Mouse (Mus musculus): Measurements from ENCODE around the gene Tbcd. TPM values are rescaled to one million over a fixed set of nuclear protein-coding genes. Genes with fewer than 3 reads are reported as not detected.
"Not testable (repeated sequence)": the region's sequence is repeated elsewhere in the genome, so short reads cannot be mapped to it uniquely, and the experiment has no call there.

Tbcd gene
- total RNA-seq, 1 experiment from 2014 or later, result 17.6 TPM

- no peak for ATAC-seq (ENCODE audit: extremely low read depth, insufficient number of reproducible peaks, low FRiP score, poor library complexity, severe bottlenecking)
These were observed 189.9 kb downstream of the Tbcd start for GRCm38 (mm10) chr11:121641501-121642145.

- no peak for ATAC-seq (ENCODE audit: extremely low read depth, insufficient number of reproducible peaks, low FRiP score, poor library complexity, severe bottlenecking)
These were observed 193.6 kb downstream of the Tbcd start for GRCm38 (mm10) chr11:121645394-121645793.

DNA sequence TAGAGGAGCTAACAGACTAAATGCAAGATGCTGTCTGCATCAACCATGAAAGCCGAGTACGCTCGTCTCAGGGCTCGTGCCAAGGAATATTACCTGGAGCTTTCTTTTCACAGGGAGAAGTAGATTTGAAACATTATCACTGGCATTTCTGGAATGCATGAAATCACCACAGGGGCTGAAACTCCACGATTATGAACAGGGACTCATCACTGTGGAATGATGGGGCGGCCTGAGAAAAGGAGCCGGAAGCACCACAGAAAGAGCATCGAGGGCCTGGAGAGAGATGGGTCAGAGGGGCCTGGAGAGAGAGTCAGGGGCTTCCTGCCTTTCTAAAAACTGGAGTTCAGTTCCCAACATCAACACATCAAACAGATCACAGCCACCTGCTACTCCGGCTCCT lies 195.6 kb downstream of the Tbcd start:
- no peak for ATAC-seq (ENCODE audit: extremely low read depth, insufficient number of reproducible peaks, low FRiP score, poor library complexity, severe bottlenecking)

GRCm38 (mm10) chr11:121648166-121648565 lies 196.4 kb downstream of the Tbcd start:
- ATAC-seq (ENCODE audit: extremely low read depth, insufficient number of reproducible peaks, low FRiP score, poor library complexity, severe bottlenecking), result no peak

- ATAC-seq (ENCODE audit: extremely low read depth, insufficient number of reproducible peaks, low FRiP score, poor library complexity, severe bottlenecking), result no peak
These were observed 198.2 kb downstream of the Tbcd start for GRCm38 (mm10) chr11:121649900-121650299.

DNA sequence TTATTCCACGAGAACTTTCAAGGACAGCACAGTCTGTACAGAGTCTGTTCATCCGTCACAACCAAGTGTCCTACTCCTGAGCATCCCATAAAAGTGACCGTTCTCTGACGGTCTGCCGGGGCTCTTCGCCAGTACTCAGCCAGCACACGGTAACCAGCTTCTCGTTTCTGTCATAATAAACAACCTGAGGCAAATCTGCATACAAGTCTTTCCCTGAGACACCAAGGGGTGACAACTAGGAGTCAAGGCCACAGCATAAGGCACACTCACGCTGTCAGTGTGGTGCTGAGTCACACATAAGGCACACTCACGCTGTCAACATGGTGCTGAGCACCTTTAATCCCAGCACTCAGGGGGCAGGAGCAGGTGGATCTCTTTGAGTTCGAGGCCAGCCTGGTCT lies 198.9 kb downstream of the Tbcd start:
- no peak for ATAC-seq (ENCODE audit: extremely low read depth, insufficient number of reproducible peaks, low FRiP score, poor library complexity, severe bottlenecking)

DNA sequence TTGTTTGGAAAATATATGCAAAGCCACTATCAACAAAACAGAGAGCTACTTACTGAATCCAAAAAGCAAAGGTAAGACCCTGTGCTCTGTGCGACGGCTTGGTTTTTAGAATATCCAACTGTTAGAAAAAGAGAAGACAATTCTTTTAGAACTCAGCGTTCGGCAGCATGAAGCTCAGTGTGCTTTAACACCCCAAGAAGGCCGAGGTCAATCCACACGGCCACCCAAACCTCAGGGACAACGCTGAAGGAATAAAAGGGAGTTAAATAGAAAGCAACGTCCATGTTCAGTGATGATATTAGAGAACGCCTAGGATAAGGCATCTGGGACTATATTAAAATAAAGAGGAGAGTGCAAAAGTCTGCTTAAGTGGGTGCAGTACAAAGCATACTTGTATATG lies 199.8 kb downstream of the Tbcd start:
- no peak for ATAC-seq (ENCODE audit: extremely low read depth, insufficient number of reproducible peaks, low FRiP score, poor library complexity, severe bottlenecking)

DNA sequence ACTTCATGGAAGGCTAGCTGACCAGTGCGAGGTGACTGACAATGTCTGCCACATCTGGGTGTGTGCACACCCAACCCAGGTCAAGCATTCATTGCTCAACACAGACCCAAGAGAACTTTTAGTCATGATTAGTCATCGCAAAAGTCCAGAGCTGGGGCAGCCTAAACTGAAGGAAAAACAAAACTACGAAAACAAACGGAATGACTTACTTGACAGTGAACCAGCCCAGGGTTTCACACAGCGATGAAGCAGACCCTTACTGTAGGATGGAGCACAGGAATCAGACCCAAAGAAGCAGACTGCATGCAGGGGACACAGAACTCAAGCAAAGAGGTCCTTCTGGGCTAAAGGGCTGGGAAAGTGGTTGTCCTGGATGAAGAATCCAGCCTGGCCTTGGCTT lies 200.2 kb downstream of the Tbcd start:
- no peak for ATAC-seq (ENCODE audit: extremely low read depth, insufficient number of reproducible peaks, low FRiP score, poor library complexity, severe bottlenecking)

DNA sequence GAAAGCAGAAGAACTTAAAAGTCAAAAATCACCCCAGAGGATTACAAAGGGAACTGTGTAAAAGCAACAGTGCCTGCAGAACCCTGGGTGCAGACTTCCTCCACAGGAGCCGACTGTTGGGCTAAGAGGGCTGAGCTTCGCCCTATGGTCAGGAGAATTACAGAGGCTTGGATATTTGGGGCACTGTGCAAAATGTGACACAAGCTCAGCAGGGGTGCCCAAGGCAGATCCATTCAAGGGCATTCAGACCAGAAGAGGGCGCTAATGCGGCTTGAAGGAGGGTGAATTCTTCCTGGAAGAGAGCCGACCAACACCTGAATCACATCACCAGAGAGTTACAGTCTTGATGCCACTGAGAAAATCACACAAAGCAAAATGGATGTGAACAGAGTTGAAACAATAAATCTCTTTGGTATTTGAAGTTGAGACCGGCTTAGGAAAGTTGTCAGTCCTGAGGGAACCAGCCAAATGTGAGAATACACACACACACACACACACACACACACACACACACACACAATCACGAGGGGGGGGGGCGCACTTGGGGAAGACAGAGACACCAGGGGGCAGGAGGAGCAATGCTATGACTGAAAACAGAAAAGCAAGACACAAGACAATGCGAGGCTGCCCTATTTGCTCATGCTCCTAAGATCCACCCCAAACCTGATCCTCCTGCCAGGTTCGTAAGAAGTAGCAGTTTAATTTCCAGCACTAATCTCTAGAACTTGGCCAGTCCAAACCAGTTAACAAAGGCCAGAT lies 201.0 kb downstream of the Tbcd start:
- peak; percentile 69 for ATAC-seq (ENCODE audit: extremely low read depth, insufficient number of reproducible peaks, low FRiP score, poor library complexity, severe bottlenecking)

DNA sequence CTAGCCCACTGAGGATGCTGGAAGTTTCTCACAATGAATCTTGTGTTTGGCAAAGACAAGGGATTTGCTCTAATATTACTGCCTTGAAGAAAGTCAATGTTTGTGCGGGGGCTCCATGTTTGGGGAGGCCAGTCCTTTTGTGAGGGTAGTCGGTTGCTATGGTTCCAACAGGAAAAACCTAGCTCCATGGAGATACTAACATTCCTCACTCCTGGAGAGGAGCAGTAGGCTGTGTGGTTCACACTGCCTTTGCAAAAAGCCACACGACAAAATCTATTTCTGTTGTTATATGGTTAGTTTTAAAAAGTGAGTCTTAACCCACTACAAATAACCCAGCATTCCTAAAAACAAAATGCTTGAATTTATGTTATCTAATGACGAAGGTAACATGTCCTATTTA lies 201.9 kb downstream of the Tbcd start:
- ATAC-seq (ENCODE audit: extremely low read depth, insufficient number of reproducible peaks, low FRiP score, poor library complexity, severe bottlenecking), result no peak

DNA sequence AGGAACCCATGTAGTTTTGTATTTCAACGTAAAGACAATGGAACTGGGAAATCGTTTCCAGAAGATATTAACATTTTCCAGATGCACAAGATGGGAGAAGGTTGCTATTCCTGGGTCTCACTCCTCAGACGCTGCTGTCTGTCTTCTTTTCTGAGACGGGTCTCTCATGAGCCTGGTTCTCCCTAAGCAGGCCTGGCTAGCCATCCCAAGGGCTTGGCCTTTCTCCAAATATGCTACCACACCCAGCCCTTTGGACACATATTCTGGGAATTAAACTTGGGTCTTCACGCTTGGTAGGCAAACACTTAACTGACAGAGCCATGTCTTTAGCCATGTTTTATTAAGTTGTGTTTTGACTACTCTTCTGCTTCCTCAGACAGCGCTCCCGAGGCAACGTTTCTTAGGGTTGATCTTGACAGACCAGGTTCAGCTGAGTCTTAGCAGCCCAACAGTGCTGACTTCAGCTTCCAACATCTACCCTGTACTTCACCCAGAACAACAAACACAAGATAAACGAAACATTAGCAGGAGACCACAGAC lies 202.7 kb downstream of the Tbcd start:
- ATAC-seq (ENCODE audit: extremely low read depth, insufficient number of reproducible peaks, low FRiP score, poor library complexity, severe bottlenecking), result no peak

DNA sequence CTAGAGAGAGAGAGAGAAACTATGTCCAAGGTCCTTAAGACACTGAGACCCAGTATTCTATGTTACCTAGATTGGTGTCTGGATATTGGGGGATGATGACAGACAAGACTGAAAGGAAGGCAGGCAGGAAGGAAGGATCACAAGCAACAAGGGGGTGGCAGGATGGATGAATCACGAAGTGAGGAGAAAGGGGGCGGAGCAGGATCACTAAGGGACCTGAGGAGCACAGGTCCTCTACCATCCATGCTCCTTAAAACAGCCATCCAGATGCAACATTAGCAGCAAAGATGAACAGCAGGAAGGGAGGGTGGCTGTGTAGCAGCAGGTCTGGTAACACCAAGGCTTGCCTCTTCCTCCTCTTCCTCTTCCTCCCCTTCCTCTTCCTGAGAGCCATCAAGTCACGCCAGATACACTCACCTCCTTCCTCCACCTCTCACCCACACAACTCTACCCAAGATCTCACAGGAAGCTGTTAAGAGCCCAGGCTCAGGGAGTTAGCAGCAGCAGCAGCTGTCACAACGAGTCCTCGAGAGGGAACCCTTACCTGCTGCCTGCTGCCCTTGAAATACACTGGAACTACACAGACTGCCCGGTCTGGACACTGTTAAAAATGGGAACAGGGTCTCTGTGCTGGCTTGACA lies 203.5 kb downstream of the Tbcd start:
- ATAC-seq (ENCODE audit: extremely low read depth, insufficient number of reproducible peaks, low FRiP score, poor library complexity, severe bottlenecking), result peak; percentile 14; the same call in 1 of the 2 replicates

DNA sequence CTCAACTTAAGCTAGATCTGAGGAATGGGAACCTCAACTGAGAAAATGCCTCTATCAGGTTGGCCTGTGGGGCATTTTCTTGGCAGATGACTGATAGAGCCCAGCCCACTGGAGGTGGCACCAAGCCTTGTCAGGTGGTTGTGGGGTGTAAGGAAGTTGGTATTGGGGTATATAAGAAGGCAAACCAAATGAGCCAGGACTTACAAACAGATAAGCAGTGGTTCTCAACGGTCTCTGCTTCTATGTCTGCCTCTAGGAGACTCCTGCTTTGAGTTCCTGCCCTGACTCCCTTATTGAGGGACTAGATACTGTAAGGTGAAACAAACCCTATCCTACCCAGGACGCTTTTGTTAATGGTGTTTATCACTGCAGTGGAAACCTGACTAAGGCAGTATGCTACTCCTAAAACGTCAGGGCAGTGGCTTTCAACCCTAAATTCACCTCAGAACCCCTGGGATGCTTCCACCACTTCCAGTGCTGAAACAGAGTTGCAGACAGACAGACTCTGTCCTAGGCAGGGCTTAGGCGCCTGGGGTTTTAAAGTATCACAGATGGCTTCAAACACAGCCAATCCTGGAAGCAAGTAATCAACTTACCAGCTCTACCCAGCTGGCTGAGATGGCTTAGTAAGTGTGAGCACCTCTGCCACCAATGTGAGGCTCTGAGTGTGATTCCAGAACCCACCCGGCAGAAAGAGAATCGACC lies 204.2 kb downstream of the Tbcd start:
- ATAC-seq (ENCODE audit: extremely low read depth, insufficient number of reproducible peaks, low FRiP score, poor library complexity, severe bottlenecking), result no peak

DNA sequence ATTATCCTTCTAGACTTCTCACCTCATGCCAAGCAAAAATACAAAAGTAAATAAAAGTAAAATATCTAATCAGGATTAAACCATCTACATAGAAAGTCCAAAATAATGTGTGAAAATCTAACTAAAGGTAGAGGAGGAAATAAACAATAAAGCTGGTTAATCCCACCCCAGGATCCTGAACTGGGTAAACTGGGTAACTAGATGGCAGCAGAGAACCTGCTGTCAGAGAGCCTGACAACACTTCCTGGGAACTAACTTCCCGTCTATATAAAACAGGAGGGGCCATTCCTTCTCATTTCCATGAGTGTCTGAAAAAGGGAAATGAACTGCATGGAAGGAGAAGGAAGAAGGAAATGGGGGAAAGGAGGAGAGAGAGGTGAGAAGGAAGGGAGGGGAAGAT lies 206.4 kb downstream of the Tbcd start:
- no peak for ATAC-seq (ENCODE audit: extremely low read depth, insufficient number of reproducible peaks, low FRiP score, poor library complexity, severe bottlenecking)

- not testable (repeated sequence) for ATAC-seq (ENCODE audit: extremely low read depth, insufficient number of reproducible peaks, low FRiP score, poor library complexity, severe bottlenecking)
These were observed 208.9 kb downstream of the Tbcd start for GRCm38 (mm10) chr11:121660604-121661003.

DNA sequence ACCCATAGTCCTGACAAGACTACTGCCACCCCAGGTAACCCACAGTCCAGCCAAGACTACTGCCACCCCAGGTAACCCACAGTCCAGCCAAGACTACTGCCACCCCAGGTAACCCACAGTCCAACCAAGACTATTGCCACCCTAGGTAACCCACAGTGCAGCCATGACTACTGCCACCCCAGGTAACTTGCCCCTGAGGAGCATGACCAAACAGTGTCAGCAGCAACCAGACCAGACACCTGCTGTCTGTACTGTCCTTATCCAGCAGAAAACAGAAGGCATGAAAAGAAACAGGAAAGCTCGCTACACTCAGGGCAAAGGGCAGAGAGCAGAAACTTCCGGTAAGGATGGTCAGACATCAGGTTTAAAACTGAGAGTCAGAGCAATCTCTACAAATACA lies 209.4 kb downstream of the Tbcd start:
- no peak for ATAC-seq (ENCODE audit: extremely low read depth, insufficient number of reproducible peaks, low FRiP score, poor library complexity, severe bottlenecking)
